Mouse (Mus musculus) limb, embryonic 15.5 days (tissue): Measurements from ENCODE around the gene Asb3. TPM values are rescaled to one million over a fixed set of nuclear protein-coding genes. Genes with fewer than 3 reads are reported as not detected.

ENCODE experiments used
- ATAC-seq: fragments of 200-750 bp; cut with Nextera tagmentation; 2 replicates; pipeline ENCODE4 v1.8.0; 2017; ENCODE audit warnings: low read depth, moderate TSS enrichment; ENCODE audit not compliant: insufficient number of reproducible peaks, low FRiP score, low TSS enrichment
- H3K27ac ChIP-seq: fragments of 300-500 bp; sonication (generic); 2 replicates; pipeline ENCODE4 v1.5.1; 2015; ENCODE audit warnings: moderate library complexity, mild to moderate bottlenecking, inconsistent platforms
- H3K27me3 ChIP-seq: fragments of 300-500 bp; sonication (generic); 2 replicates; pipeline ENCODE4 v1.6.1; 2015; ENCODE audit warnings: inconsistent platforms
- H3K36me3 ChIP-seq: fragments of 300-500 bp; sonication (generic); 2 replicates; pipeline ENCODE4 v1.6.1; 2015; ENCODE audit warnings: inconsistent platforms
- H3K4me1 ChIP-seq: fragments of 300-500 bp; sonication (generic); 2 replicates; pipeline ENCODE4 v1.6.1; 2015; ENCODE audit warnings: inconsistent platforms
- H3K4me2 ChIP-seq: fragments of 300-500 bp; sonication (generic); 2 replicates; pipeline ENCODE4 v1.6.1; 2015; ENCODE audit warnings: mild to moderate bottlenecking, inconsistent platforms
- H3K4me3 ChIP-seq: fragments of 300-500 bp; sonication (generic); 2 replicates; pipeline ENCODE4 v1.5.1; 2015; ENCODE audit warnings: mild to moderate bottlenecking, inconsistent platforms
- H3K9ac ChIP-seq: fragments of 300-500 bp; sonication (generic); 2 replicates; pipeline ENCODE4 v1.6.1; 2015; ENCODE audit warnings: inconsistent platforms
- H3K9me3 ChIP-seq: fragments of 300-500 bp; sonication (generic); 2 replicates; pipeline ENCODE4 v1.6.1; 2016; ENCODE audit warnings: inconsistent platforms
- WGBS: fragments of 180-500 bp; shearing (Covaris S2); methylation state at CpG from one replicate; pipeline ENCODE4 v1.1.7; 2015; 5-methylcytosine and 5-hydroxymethylcytosine counted together
- polyA plus RNA-seq: library from polyadenylated mRNA; unstranded; fragments of >200 nt; fragmentation: Nextera tagmentation; extraction: Ambion mirVana; gene quantifications from 2 replicates; pipeline ENCODE4 v1.2.1, GENCODE M21; 2015

Asb3 gene
- polyA plus RNA-seq, 1 experiment from 2014 or later = 33.0 TPM

DNA sequence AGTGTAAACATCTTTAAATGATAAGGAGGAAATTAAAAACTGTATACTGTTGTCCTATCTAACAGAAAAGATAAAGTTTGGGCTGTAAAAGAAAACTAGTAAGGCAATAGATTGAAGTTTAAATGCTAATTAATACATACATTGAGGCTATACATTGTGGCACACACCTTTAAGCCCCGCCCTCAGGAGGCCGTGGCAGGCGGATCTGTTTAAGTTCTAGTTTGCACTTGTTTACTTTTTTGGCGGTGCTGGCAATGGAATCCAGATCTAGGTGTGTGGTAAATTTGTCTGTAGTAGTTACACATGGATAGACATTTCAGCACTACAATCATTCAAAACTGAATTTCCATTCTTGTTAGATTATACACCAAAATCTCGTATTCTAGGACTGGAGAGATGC is 67.6 kb downstream of the Asb3 start:
- Histone ChIP-seq H3K27me3 (no peaks in the 10 kb centered on the region), H3K9me3 (peaks cover 6% of the 10 kb centered on the region; the same call in 1 of the 2 replicates), H3K4me1 (peaks cover 7% of the 10 kb centered on the region; the same call in 1 of the 2 replicates), H3K36me3 (peaks cover 20% of the 10 kb centered on the region), H3K9ac (no peak overlapping the region), H3K27ac (no peak overlapping the region), H3K4me3 (peak overlapping the region; percentile 81), H3K4me2 (peak overlapping the region; percentile 51)
- ATAC-seq = no peak
- WGBS = 54% methylated on average over 5 of the region's 5 CpGs

- peaks cover 20% of the 10 kb centered on the region for H3K36me3 ChIP-seq
- peak overlapping the region; percentile 75 for H3K9ac ChIP-seq
- peaks cover 6% of the 10 kb centered on the region; the same call in 1 of the 2 replicates for H3K9me3 ChIP-seq
- H3K4me3 ChIP-seq = peak overlapping the region; percentile 81
- H3K4me1 ChIP-seq = peaks cover 7% of the 10 kb centered on the region; the same call in 1 of the 2 replicates
- ATAC-seq = peak; percentile 88; the same call in 1 of the 2 replicates
- H3K4me2 ChIP-seq = peak overlapping the region; percentile 51
- WGBS = under 1% methylated on average over 25 of the region's 32 CpGs
- no peaks in the 10 kb centered on the region for H3K27me3 ChIP-seq
- H3K27ac ChIP-seq = peak overlapping the region; percentile 88
These were observed 68.4 kb downstream of the Asb3 start for GRCm38 (mm10) chr11:30953469-30954154.

DNA sequence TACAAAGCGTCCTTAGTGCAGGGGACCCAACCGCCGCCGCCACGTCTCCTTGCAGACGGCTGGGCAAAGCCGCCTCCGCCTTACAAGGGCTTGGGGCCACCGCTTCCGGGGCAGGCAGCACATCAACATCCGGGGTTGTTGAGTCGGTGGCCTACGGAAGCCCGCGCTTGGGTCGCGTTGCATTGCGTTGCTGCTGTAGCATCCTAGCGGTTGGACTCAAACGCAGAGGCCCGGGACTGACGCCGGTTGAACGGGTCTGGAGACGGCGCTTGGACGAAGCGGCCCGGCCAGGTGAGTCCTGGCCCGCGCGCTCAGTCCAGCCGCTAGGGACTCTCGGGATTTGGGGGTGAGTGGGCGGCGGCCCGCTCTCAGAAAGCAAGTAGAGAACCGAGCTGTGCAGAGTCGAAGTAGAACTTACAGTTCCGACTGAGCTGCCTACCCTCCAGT is 69.1 kb downstream of the Asb3 start, which contains the start of gene Erlec1:
Gene Erlec1 (minus strand): TSS at position 57 of the 447 bp plus-strand sequence.
- Histone ChIP-seq H3K27me3 (no peaks in the 10 kb centered on the region), H3K9ac (peak within 1 kb of the TSS; percentile 79), H3K36me3 (peaks cover 14% of the 10 kb centered on the region), H3K4me2 (peak within 1 kb of the TSS; percentile 53), H3K4me3 (peak within 1 kb of the TSS; percentile 81), H3K4me1 (peaks cover 7% of the 10 kb centered on the region; the same call in 1 of the 2 replicates), H3K9me3 (peaks cover 6% of the 10 kb centered on the region; the same call in 1 of the 2 replicates), H3K27ac (peak within 1 kb of the TSS; percentile 88)
- peak; percentile 91 for ATAC-seq
- under 1% methylated on average over 40 of the region's 40 CpGs for WGBS

DNA sequence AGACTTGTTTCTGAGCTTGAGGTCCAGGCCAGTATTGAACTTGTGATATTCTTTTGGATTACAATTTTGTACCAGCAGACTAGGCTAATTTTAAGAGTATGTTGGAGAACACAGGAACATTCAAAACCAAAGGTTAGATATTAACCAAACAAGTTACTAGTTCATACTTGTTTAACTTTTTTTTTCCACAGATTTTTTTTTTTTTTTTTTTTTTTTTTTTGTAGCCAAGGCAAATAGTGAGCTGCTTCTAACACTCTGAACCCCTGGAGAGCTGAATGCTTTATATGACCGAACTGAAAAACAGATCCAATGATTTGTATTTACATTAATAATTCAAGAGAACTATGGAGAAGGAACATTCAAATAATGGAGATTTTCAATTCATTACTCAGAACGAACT is 100.0 kb downstream of the Asb3 start:
- ATAC-seq = no peak
- no peak overlapping the region for H3K4me3 ChIP-seq
- 33% methylated on average over 2 of the region's 2 CpGs for WGBS

GRCm38 (mm10) chr11:30985877-30986624 is 100.8 kb downstream of the Asb3 start, which contains the start of gene Chac2:
TSS of gene Chac2 (minus strand) at chr11:30986350.
- H3K9ac ChIP-seq = peak within 1 kb of the TSS; percentile 52
- H3K4me2 ChIP-seq = peak within 1 kb of the TSS; percentile 64
- under 1% methylated on average over 22 of the region's 22 CpGs for WGBS
- H3K9me3 ChIP-seq = no peaks in the 10 kb centered on the region
- no peaks in the 10 kb centered on the region for H3K27me3 ChIP-seq
- peak; percentile 87 for ATAC-seq
- H3K4me1 ChIP-seq = peaks cover 5% of the 10 kb centered on the region; the same call in 1 of the 2 replicates
- peak within 1 kb of the TSS; percentile 71 for H3K27ac ChIP-seq
- no peaks in the 10 kb centered on the region for H3K36me3 ChIP-seq
- H3K4me3 ChIP-seq = peak within 1 kb of the TSS; percentile 64

More for the DNA sequence above, 100.0 kb downstream of the Asb3 start:
- Histone ChIP-seq H3K9me3 (no peaks in the 10 kb centered on the region), H3K27ac (no peak overlapping the region), H3K4me1 (peaks cover 5% of the 10 kb centered on the region; the same call in 1 of the 2 replicates), H3K27me3 (no peaks in the 10 kb centered on the region), H3K9ac (no peak overlapping the region), H3K36me3 (no peaks in the 10 kb centered on the region), H3K4me2 (peak overlapping the region; percentile 64; the same call in 1 of the 2 replicates)

- Histone ChIP-seq H3K4me3 (peak overlapping the region; percentile 64), H3K27ac (peak overlapping the region; percentile 57), H3K4me1 (peaks cover 5% of the 10 kb centered on the region; the same call in 1 of the 2 replicates), H3K36me3 (no peaks in the 10 kb centered on the region), H3K27me3 (no peaks in the 10 kb centered on the region), H3K4me2 (peak overlapping the region; percentile 64), H3K9ac (peak overlapping the region; percentile 52; the same call in 1 of the 2 replicates), H3K9me3 (no peaks in the 10 kb centered on the region)
- 1% methylated on average over 2 of the region's 2 CpGs for WGBS
- 0 out of 2 replicates have a peak, but pooled peaks have one; percentile 69 for ATAC-seq
These were observed 101.4 kb downstream of the Asb3 start for GRCm38 (mm10) chr11:30986625-30987017.

DNA sequence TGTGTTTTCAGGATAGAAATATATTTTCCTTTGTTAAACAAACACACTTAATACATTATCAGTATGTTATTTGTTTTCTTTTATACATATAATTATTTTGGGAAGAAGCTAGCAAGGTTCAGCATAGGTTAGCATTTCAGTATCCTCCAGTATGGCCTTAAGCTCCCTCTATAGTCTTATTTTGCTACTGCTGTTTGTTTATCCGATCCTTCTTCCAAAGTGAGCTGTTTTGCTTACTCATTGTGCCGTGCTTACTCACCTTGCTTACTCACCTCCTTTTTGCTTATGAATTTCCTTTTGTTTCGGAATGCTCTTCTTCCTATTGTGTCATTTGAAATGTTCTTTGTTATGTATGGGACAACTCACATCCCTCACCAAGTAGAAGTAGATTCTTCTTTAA is 111.5 kb downstream of the Asb3 start:
- H3K9ac ChIP-seq = no peak overlapping the region
- H3K4me2 ChIP-seq = no peak overlapping the region
- H3K4me1 ChIP-seq = no peaks in the 10 kb centered on the region
- H3K9me3 ChIP-seq = no peaks in the 10 kb centered on the region
- no peak overlapping the region for H3K4me3 ChIP-seq
- H3K27me3 ChIP-seq = no peaks in the 10 kb centered on the region
- no peak overlapping the region for H3K27ac ChIP-seq
- WGBS = 88% methylated on average over 3 of the region's 3 CpGs
- ATAC-seq = no peak
- no peaks in the 10 kb centered on the region for H3K36me3 ChIP-seq

DNA sequence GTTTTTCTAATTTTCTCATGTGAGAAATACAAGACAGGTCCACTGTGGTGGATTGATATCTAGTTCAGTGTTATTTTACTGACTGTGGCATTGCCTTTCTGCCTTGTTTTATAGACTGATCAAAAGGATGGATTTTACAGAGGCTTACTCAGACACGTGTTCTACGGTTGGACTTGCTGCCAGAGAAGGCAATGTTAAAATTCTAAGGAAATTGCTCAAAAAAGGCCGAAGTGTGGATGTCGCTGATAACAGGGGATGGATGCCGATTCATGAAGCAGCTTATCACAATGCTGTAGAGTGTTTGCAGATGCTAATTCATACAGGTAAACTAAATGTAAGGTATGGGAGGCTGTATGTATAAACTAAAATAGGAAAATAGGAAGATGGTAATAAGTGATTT is 113.0 kb downstream of the Asb3 start:
- Histone ChIP-seq H3K36me3 (no peaks in the 10 kb centered on the region), H3K4me1 (no peaks in the 10 kb centered on the region), H3K27me3 (no peaks in the 10 kb centered on the region), H3K9ac (no peak overlapping the region), H3K9me3 (no peaks in the 10 kb centered on the region), H3K27ac (no peak overlapping the region), H3K4me3 (no peak overlapping the region), H3K4me2 (no peak overlapping the region)
- WGBS = 75% methylated on average over 5 of the region's 5 CpGs
- no peak for ATAC-seq

DNA sequence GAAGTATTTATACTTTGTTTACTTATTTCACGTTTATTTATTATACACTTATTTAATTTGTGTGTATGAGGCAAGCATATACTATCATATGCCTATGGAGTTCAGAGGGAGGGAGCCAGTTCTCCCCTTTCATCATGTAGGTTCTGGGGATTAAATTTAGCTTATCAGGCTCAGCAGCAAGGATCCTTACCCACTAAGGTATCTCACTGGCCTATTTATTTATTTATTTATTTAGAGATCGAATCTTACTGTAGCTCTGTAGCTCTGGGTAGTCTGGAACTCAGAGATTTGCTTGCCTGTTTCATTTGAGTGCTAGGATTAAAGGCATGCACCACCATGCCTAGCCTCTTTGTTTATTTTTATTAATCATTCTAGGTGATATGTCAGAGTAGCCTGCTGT is 113.5 kb downstream of the Asb3 start:
- 88% methylated on average over 2 of the region's 2 CpGs for WGBS
- Histone ChIP-seq H3K4me2 (no peak overlapping the region), H3K4me3 (no peak overlapping the region), H3K27ac (no peak overlapping the region), H3K36me3 (no peaks in the 10 kb centered on the region), H3K27me3 (no peaks in the 10 kb centered on the region), H3K9ac (no peak overlapping the region), H3K9me3 (no peaks in the 10 kb centered on the region), H3K4me1 (no peaks in the 10 kb centered on the region)
- ATAC-seq = no peak

- 80% methylated on average over 2 of the region's 2 CpGs for WGBS
These were observed 114.8 kb downstream of the Asb3 start for GRCm38 (mm10) chr11:31000028-31000427.

GRCm38 (mm10) chr11:31001169-31001908 is 116.1 kb downstream of the Asb3 start:
- no peak overlapping the region for H3K4me3 ChIP-seq
- 84% methylated on average over 4 of the region's 4 CpGs for WGBS
- H3K27me3 ChIP-seq = no peaks in the 10 kb centered on the region
- H3K9me3 ChIP-seq = no peaks in the 10 kb centered on the region
- no peak overlapping the region for H3K27ac ChIP-seq
- no peaks in the 10 kb centered on the region for H3K4me1 ChIP-seq
- no peak overlapping the region for H3K9ac ChIP-seq
- no peak overlapping the region for H3K4me2 ChIP-seq
- H3K36me3 ChIP-seq = 0 out of 2 replicates have a peak, but pooled peaks cover 2% of the 10 kb centered on the region
- no peak for ATAC-seq

More at GRCm38 (mm10) chr11:31000028-31000427, 114.8 kb downstream of the Asb3 start:
- Histone ChIP-seq H3K27me3 (no peaks in the 10 kb centered on the region), H3K4me1 (no peaks in the 10 kb centered on the region), H3K36me3 (no peaks in the 10 kb centered on the region), H3K4me2 (no peak overlapping the region), H3K4me3 (no peak overlapping the region), H3K9ac (no peak overlapping the region), H3K9me3 (no peaks in the 10 kb centered on the region), H3K27ac (no peak overlapping the region)
- no peak for ATAC-seq
